Mouse (Mus musculus) gonadal fat pad, adult 2 months (tissue): ENCODE results near the gene Prap1. TPM values are rescaled to one million over a fixed set of nuclear protein-coding genes. Genes with fewer than 3 reads are reported as not detected.
"Not testable (repeated sequence)": the region's sequence is repeated elsewhere in the genome, so short reads cannot be mapped to it uniquely, and the experiment has no call there.

Source experiments
- DNase-seq: peaks from one replicate; pipeline ENCODE4 v3.0.0-alpha.2; 2012; ENCODE audit warnings: low read depth
- polyA plus RNA-seq: library from polyadenylated mRNA; depleted of rRNA; stranded (reverse); fragments of >200 nt; gene quantifications from 2 replicates; pipeline ENCODE4 v1.2.3, GENCODE M21; 2012; rRNA removed

The Prap1 gene
- polyA plus RNA-seq, 1 experiment: not detected

DNA sequence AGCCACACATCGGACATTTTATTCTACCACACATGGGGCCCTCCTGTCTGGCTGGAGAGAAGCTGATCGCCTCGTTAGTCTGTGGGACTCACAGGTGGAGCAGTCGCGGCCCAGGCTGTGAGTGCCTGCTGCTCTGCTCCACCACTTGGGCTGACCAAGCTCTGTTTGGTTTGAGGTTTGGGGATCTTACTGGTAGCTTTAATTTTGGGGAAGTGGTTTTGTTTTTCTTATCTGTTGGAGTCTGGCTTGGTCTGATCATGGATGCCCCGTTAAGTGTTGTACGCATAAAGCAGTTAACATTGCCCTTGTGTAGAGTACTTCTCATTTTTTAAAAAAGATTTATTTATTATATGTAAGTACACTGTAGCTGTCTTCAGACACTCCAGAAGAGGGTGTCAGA, 40.8 kb downstream of the Prap1 start:
- DNase-seq: not testable (repeated sequence)

DNA sequence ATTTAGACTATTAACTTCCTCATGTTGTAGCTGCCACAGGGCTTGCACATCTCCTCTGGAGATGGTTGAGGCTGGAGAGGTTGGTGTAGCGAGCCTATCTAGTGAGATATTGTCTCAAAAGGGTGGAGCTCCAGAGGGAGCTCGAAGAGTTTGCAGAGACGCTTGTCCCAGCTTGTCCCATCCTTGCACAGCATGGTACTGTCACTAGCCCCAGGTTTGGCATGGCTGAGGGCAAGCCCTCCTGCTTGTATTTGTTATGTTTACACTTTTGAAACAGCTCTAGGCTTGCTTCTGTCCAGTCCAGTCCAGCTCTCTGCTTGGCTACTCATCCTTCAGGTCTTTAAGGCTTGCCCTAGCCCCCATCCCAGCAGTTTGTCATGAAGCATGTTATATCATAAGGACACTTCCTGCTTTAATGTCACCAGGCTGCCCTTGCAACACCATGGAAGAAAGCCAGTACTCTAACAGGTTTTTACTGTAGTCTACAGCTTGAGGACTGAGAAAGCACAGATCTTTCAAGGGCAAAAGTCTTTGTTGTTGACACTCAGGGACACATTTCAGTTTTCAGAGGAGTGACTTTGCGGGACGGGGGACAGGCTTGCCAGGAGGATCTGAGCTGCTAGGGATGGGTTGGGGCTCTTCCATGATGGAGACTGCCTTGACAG, 42.0 kb downstream of the Prap1 start:
- DNase-seq: peak; percentile 57

GRCm38 (mm10) chr7:140137135-140138020, 44.2 kb downstream of the Prap1 start, which contains the start of gene Mtg1:
Mtg1 (plus strand) TSS chr7:140137564.
- DNase-seq: no peak

- DNase-seq: no peak
Measured at GRCm38 (mm10) chr7:140138021-140138310, 44.8 kb downstream of the Prap1 start.

GRCm38 (mm10) chr7:140141350-140141749, 48.2 kb downstream of the Prap1 start:
- no peak for DNase-seq

DNA sequence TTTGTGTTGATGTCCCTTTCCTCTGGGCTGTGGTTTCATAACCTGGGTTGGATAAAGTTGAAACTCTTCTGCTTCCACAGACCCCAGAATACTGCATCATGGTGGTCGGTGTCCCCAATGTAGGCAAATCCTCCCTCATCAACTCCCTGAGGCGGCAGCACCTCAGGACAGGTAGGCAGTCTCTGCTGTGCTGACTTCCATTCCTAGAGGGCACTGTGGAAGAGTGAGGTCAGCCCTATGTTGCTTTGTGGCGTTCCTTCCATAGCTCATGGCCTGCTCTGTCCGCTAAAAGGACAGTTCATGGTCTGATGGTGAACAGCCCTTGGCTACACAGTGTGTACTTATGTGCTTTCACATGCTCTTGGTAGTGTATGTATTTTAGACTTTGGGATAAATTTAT, 51.4 kb downstream of the Prap1 start:
- no peak for DNase-seq

Other genes with a start within 250 kb of the Prap1 start
- 0.80 and 1.5 TPM in 2 replicates for gene Kndc1, start 198.7 kb upstream of the Prap1 start, polyA plus RNA-seq
- gene Utf1, start 149.6 kb upstream of the Prap1 start, polyA plus RNA-seq: 0.16 TPM in 1 of 2 replicates, not detected in the other
- 1.5 and 2.0 TPM in 2 replicates for gene 6430531B16Rik, start 114.6 kb upstream of the Prap1 start, polyA plus RNA-seq
- 7.1 and 8.8 TPM in 2 replicates for gene Adam8, start 100.8 kb upstream of the Prap1 start, polyA plus RNA-seq
- 46.2 and 50.7 TPM in 2 replicates for gene Zfp511, start 57.0 kb upstream of the Prap1 start, polyA plus RNA-seq
- gene Tubgcp2, start 56.7 kb upstream of the Prap1 start, polyA plus RNA-seq: 24.7 and 25.9 TPM in 2 replicates
- gene Msx3, start 44.3 kb upstream of the Prap1 start, polyA plus RNA-seq: 0.09 TPM in 1 of 2 replicates, not detected in the other
- gene Caly, start 10.8 kb upstream of the Prap1 start, polyA plus RNA-seq: 0.19 and 1.5 TPM in 2 replicates
- 33.3 and 37.9 TPM in 2 replicates for gene Fuom, start 9.0 kb downstream of the Prap1 start, polyA plus RNA-seq
- 16.0 and 18.0 TPM in 2 replicates for gene Paox, start 22.4 kb downstream of the Prap1 start, polyA plus RNA-seq
- gene Echs1, start 23.1 kb downstream of the Prap1 start, polyA plus RNA-seq: 190 and 200 TPM in 2 replicates
- 28.9 and 56.7 TPM in 2 replicates for gene Mtg1, start 44.2 kb downstream of the Prap1 start, polyA plus RNA-seq
- 0.70 and 0.72 TPM in 2 replicates for gene Sprn, start 61.5 kb downstream of the Prap1 start, polyA plus RNA-seq
- gene Olfr522, start 71.4 kb downstream of the Prap1 start, polyA plus RNA-seq: not detected in 2 replicates
- gene Olfr523, start 79.8 kb downstream of the Prap1 start, polyA plus RNA-seq: 0.08 TPM in 1 of 2 replicates, not detected in the other
- gene Olfr524, start 112.6 kb downstream of the Prap1 start, polyA plus RNA-seq: not detected in 2 replicates
- 0.42 and 0.72 TPM in 2 replicates for gene Cd163l1, start 124.9 kb downstream of the Prap1 start, polyA plus RNA-seq
- gene 5830411N06Rik, start 153.9 kb downstream of the Prap1 start, polyA plus RNA-seq: 0.13 and 0.14 TPM in 2 replicates
- gene Olfr525, start 227.5 kb downstream of the Prap1 start, polyA plus RNA-seq: not detected in 2 replicates
- gene Olfr527, start 240.6 kb downstream of the Prap1 start, polyA plus RNA-seq: not detected in 2 replicates